Mouse (Mus musculus) urinary bladder, adult 18-20 months (tissue): ENCODE measurements around the gene Kctd2.
"Not testable (repeated sequence)": the region's sequence is repeated elsewhere in the genome, so short reads cannot be mapped to it uniquely, and the experiment has no call there.

Experiments used
- DNase-seq, 2 experiments: peaks; one replicate each; pipeline ENCODE4 v3.0.0; 2022; ENCODE audit warnings: low spot score in 2 of 2, mixed read lengths in 2 of 2

Kctd2 gene

GRCm38 (mm10) chr11:115439326-115439725 lies 19.4 kb downstream of the Kctd2 start:
- DNase-seq, result no peak

- DNase-seq, result no peak
Measured at GRCm38 (mm10) chr11:115439906-115440595, 20.1 kb downstream of the Kctd2 start, which contains the start of gene Trim80. Trim80 (plus strand) TSS chr11:115440545.

- no peak for DNase-seq
Measured at GRCm38 (mm10) chr11:115441417-115441816, 21.5 kb downstream of the Kctd2 start.

- DNase-seq, result no peak
Measured at GRCm38 (mm10) chr11:115446906-115447305, 27.0 kb downstream of the Kctd2 start.

- DNase-seq, result no peak
Measured at GRCm38 (mm10) chr11:115447321-115447885, 27.5 kb downstream of the Kctd2 start.

GRCm38 (mm10) chr11:115448075-115448474 lies 28.1 kb downstream of the Kctd2 start:
- DNase-seq, result no peak

GRCm38 (mm10) chr11:115448998-115449397 lies 29.1 kb downstream of the Kctd2 start:
- no peak for DNase-seq

GRCm38 (mm10) chr11:115450176-115450575 lies 30.2 kb downstream of the Kctd2 start:
- DNase-seq, result no peak

GRCm38 (mm10) chr11:115451781-115452241 lies 31.9 kb downstream of the Kctd2 start:
- DNase-seq, result no peak

- no peak for DNase-seq
Measured at GRCm38 (mm10) chr11:115452281-115452860, 32.4 kb downstream of the Kctd2 start.

GRCm38 (mm10) chr11:115453306-115453705 lies 33.4 kb downstream of the Kctd2 start:
- DNase-seq, result no peak

GRCm38 (mm10) chr11:115454822-115455221 lies 34.9 kb downstream of the Kctd2 start:
- DNase-seq, result not testable (repeated sequence)

- no peak for DNase-seq
Measured at GRCm38 (mm10) chr11:115455619-115456018, 35.7 kb downstream of the Kctd2 start.

GRCm38 (mm10) chr11:115456182-115456581 lies 36.3 kb downstream of the Kctd2 start:
- DNase-seq, result no peak

GRCm38 (mm10) chr11:115457405-115457804 lies 37.5 kb downstream of the Kctd2 start:
- DNase-seq, result no peak

GRCm38 (mm10) chr11:115460976-115461375 lies 41.0 kb downstream of the Kctd2 start:
- no peak for DNase-seq

- no peak for DNase-seq
Measured at GRCm38 (mm10) chr11:115461846-115462242, 41.9 kb downstream of the Kctd2 start.

- DNase-seq, result no peak
Measured at GRCm38 (mm10) chr11:115462243-115462891, 42.4 kb downstream of the Kctd2 start, which contains the start of gene Slc16a5. Slc16a5 (plus strand) TSS chr11:115462474.

- no peak for DNase-seq
Measured at GRCm38 (mm10) chr11:115463397-115463796, 43.5 kb downstream of the Kctd2 start.

- DNase-seq, result no peak
Measured at GRCm38 (mm10) chr11:115464851-115465250, 44.9 kb downstream of the Kctd2 start.

GRCm38 (mm10) chr11:115467217-115467618 lies 47.3 kb downstream of the Kctd2 start:
- no peak for DNase-seq

- no peak for DNase-seq
Measured at GRCm38 (mm10) chr11:115472183-115472582, 52.3 kb downstream of the Kctd2 start.
